Mouse (Mus musculus): Measurements from ENCODE around the gene Aff3.

Aff3 gene

DNA sequence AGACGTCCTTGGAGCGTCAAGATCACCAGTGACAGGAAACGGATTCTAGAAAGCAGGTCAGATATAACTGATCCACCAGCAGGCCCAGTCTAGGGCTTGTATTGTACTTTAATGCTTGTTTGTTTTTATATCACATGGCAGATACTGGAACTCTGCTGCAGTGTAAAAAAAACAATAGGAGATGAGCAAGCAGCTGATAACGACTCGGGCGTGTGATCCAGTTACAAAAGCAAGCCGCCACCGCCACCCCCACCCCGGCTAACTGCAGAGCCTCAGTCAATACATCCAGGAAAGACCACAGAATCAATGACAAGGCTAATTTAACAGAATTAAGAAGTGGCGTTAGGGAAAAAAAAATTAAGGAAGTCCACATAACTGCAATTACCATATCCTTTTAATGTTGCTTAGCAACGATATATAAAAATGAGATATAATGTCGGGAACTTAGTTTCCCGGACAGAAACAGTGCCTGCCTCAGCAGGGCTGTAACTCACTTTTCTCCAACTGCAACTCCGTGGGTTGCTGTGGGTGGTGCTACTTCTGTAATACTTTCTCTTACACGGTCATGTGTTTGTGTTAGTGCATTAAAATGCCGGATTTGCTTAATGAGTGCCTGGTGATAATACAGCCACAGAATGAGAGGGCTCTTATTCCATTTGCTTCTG lies 280.2 kb downstream of the Aff3 start:
- peak; percentile 34 for DNase-seq

DNA sequence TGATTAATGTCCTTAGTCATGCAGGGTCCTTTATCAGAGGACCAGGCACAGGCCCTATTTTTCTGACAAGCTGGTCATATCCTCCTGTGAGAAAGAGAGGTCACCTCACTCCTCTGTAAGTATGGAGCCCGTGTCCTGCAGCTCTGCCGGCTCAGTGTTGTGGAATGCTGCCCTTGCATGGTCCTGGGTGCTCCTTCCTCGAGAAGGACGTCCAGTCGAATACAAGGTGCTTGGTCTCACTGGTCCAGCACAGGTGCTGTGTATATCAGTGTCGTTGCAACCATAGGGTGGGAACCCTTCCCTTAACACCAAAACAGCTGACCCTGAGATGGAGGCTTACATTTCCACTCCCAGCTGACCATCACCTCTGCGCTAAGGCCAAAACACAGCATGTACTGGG lies 280.7 kb downstream of the Aff3 start:
- DNase-seq, result no peak

DNA sequence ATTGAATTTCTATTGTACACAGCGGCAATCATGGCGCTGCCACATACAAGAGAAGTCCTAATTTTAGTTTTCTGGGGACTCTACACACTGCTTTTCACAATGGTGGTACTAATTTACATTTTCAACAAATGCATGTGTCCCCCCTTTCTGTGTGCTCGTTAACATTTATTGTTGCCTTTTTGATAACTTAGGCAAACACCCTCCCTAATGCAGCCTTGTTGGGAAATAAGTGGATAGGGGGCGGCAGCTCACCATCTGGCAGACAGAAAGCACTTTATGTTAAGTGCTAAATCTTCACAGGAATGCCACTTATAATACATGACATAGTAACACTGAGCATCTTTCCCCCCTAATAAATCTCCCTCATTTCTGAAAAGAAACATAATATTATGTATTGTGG lies 282.1 kb downstream of the Aff3 start:
- DNase-seq, result no peak

GRCm38 (mm10) chr1:38377930-38378329 lies 286.8 kb downstream of the Aff3 start:
- DNase-seq, result no peak

- no peak for DNase-seq
These were observed 295.6 kb downstream of the Aff3 start for GRCm38 (mm10) chr1:38369166-38369565.

- DNase-seq, result no peak
These were observed 296.6 kb downstream of the Aff3 start for GRCm38 (mm10) chr1:38368081-38368689.

GRCm38 (mm10) chr1:38367404-38368080 lies 297.2 kb downstream of the Aff3 start:
- no peak for DNase-seq

- no peak for DNase-seq
These were observed 300.9 kb downstream of the Aff3 start for GRCm38 (mm10) chr1:38363856-38364255.

DNA sequence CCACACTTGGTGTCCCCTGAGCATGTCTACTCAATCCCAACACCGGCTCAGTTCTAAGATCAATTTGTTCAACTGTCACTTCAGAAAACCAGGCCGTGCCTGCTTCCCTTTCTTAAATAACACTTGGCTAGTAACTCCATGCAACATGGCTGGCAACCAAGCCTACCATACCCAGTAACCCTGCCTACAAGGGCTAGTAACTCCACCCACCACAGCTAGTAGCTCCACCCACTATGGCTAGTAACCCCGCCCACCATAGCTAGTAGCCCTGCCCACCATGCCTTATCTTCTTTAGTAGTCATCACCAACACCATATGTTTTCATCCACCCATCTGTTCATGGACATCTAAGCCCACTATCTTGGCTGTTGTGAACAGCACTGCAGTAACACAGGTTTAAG lies 302.5 kb downstream of the Aff3 start:
- no peak for DNase-seq

GRCm38 (mm10) chr1:38358797-38359349 lies 305.9 kb downstream of the Aff3 start:
- DNase-seq, result no peak

GRCm38 (mm10) chr1:38357933-38358796 lies 306.6 kb downstream of the Aff3 start:
- peak; percentile 44 for DNase-seq

- no peak for DNase-seq
These were observed 310.2 kb downstream of the Aff3 start for GRCm38 (mm10) chr1:38354585-38354984.

DNA sequence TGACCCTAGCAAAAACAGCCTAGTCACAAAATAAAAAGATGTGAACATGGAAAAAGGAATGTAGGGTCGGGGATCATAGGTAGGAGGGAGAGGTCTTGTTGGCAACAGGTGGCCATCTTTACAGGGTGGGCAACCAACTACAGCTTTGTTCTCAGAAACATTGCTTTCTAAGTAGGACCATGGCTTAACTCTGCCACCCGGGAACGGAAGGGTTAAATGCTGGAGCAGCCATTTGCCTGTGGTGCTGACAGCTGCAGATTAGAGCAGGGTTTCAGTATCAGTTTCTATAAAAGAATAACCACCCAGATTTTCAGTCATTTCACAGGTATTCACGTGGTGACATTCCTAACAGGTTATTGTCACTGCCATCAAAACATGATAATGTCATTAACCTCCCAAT lies 317.4 kb downstream of the Aff3 start:
- no peak for DNase-seq

DNA sequence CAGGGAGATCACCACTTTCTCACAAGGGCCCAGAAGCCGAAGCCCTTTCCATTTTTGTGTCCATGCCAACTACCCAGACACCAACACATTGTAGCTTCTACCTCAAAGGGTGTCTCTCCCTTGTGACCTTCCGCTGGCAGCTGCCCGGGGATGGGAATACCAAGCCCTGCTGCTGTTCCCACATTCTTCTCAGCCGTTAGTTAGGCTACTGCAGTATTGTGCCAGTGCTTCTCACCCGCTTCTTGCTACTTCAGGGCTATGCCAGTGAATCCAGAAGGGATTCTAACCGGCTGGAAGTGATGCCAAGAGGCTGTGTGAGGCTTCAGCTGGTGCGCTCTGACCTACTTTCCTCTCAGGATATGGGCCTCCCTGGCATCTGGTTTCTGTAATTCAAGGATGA lies 330.5 kb downstream of the Aff3 start:
- DNase-seq, result peak; percentile 13

GRCm38 (mm10) chr1:38332919-38333318 lies 331.8 kb downstream of the Aff3 start:
- DNase-seq, result no peak

DNA sequence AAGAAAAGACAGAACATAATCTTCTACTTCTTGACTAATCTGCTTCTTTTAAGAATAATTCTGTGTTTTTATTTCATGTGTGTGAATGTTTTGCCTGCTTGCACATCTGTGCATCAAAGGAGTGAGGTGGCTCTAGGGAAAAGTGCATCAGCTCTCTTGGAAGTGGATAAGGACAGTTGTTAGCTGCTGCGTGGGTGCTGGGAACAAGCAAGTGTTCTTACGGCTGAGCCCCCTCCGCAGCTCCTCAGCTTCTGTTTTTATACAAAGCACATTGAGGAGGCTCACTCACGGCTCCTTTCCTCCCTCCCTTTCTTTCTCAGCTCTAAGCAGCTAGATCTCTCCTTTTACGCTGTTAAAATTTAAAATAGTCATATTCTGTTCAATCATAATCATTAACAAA lies 340.5 kb downstream of the Aff3 start:
- DNase-seq, result no peak

- DNase-seq, result no peak
These were observed 342.9 kb downstream of the Aff3 start for GRCm38 (mm10) chr1:38321861-38322260.

DNA sequence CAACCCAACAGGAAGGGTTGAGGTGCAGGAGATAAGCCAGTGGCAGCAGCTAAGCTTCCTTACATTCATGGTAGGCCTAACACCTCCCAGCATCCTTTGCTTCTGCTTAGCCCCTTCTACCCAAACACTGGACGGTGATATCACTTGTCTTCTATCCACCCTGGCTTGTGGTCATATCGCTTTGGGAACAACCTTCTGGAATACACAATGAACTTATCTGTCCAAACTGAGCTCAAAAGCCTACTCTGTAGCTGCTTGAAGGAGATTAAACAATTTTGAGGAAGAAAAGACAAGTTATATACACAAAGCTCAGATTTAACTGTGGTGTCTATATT lies 343.8 kb downstream of the Aff3 start:
- DNase-seq, result no peak

DNA sequence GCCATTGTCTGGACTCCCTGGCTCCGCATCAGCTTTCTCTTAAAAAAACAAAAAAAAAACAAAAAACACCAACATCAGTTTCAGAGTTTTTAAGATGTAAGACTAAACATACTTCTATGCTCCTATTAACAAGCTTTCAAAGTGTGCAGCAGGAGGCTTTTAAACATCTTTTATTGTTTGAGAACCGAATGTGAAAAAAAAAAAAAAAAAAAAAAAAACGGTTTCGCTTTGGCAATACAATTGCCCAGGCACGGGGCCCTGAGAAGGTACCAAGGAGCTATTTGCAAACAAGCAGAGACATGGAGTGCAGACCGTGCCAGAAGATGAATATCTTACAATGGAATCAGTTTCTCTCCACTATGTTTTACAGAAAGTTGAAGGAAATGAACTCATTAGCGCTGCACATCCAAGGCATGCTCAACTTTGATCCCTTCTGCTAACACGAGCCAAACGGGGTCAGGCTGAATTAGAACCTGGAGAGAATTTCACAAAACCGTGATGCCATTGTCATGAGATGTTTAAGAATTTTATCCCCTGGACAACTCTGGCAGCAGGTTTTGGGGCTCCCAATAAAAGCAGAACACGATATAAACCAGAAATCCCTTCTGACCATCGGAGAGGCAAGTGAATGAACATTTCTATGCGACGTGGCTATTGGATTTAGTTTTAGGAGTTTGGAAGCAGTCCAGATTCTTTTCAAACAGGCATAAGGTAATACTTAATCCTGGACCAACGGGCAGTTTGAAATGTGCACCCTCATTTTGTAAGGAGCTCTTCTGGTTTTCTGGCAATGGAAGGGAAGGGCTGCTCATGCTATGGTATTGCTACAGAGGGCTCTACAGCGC lies 344.4 kb downstream of the Aff3 start:
- no peak for DNase-seq

GRCm38 (mm10) chr1:38318614-38319013 lies 346.1 kb downstream of the Aff3 start:
- no peak for DNase-seq

- no peak for DNase-seq
These were observed 348.8 kb downstream of the Aff3 start for GRCm38 (mm10) chr1:38315992-38316391.

GRCm38 (mm10) chr1:38310496-38310895 lies 354.3 kb downstream of the Aff3 start:
- no peak for DNase-seq
